Mouse (Mus musculus) hindbrain, embryonic 12.5 days (tissue): ENCODE data around the gene Cd200r1. TPM values are rescaled to one million over a fixed set of nuclear protein-coding genes. Genes with fewer than 3 reads are reported as not detected.

ENCODE experiments used
- ATAC-seq: fragments of 200-750 bp; cut with Nextera tagmentation; 2 replicates; pipeline ENCODE4 v1.8.0; 2017; ENCODE audit warnings: moderate TSS enrichment; ENCODE audit not compliant: low FRiP score
- H3K27ac ChIP-seq: fragments of 300-500 bp; sonication (generic); 2 replicates; pipeline ENCODE4 v1.5.1; 2016; ENCODE audit warnings: mild to moderate bottlenecking
- H3K27me3 ChIP-seq: fragments of 300-500 bp; sonication (generic); 2 replicates; pipeline ENCODE4 v1.6.1; 2016; ENCODE audit warnings: mild to moderate bottlenecking
- H3K36me3 ChIP-seq: fragments of 300-500 bp; sonication (generic); 2 replicates; pipeline ENCODE4 v1.6.1; 2016; ENCODE audit warnings: mild to moderate bottlenecking
- H3K4me1 ChIP-seq: fragments of 300-500 bp; sonication (generic); 2 replicates; pipeline ENCODE4 v1.6.1; 2016
- H3K4me2 ChIP-seq: fragments of 300-500 bp; sonication (generic); replicated peaks from 2 replicates; pipeline ENCODE4 v1.6.1; 2016; ENCODE audit warnings: mild to moderate bottlenecking
- H3K4me3 ChIP-seq: fragments of 300-500 bp; sonication (generic); 2 replicates; pipeline ENCODE4 v1.5.1; 2016; ENCODE audit warnings: mild to moderate bottlenecking
- H3K9ac ChIP-seq: fragments of 300-500 bp; sonication (generic); 2 replicates; pipeline ENCODE4 v1.6.1; 2016; ENCODE audit warnings: mild to moderate bottlenecking, moderate library complexity
- H3K9me3 ChIP-seq: fragments of 300-500 bp; sonication (generic); replicated peaks from 2 replicates; pipeline ENCODE4 v1.6.1; 2016; ENCODE audit warnings: mild to moderate bottlenecking
- WGBS: fragments of 180-500 bp; shearing (Covaris S2); methylation state at CpG from one replicate; pipeline ENCODE4 v1.1.7; 2016; 5-methylcytosine and 5-hydroxymethylcytosine counted together
- polyA plus RNA-seq: library from polyadenylated mRNA; unstranded; fragments of >200 nt; fragmentation: Nextera tagmentation; extraction: Ambion mirVana; gene quantifications from 2 replicates; pipeline ENCODE4 v1.2.1, GENCODE M21; 2016

Gene Cd200r1
- polyA plus RNA-seq, 1 experiment from 2014 or later: 0.52 TPM

DNA sequence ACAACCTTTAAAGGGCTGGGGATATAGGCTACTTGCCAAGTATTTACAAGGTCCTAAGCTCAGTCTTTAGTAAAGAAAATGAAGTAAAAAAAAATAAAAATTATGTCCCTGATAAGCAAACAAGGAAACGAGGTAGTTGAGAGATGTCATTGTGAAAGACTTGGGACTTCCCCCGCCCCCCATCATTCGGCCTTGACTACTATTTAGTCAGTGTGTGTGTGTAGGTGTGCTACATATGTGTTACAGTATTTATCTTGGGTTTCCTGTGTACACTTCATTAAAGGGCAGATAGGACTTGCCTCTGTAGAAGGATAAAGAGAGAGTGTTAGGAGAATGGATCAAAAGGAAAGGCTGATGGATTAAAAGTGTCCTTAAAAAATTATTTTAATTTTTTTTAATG is 31.5 kb upstream of the Cd200r1 start:
- no peak overlapping the region for H3K4me3 ChIP-seq

GRCm38 (mm10) chr16:44735676-44736075 is 29.9 kb upstream of the Cd200r1 start:
- Histone ChIP-seq H3K4me2 (no peak overlapping the region), H3K4me3 (no peak overlapping the region), H3K9ac (no peak overlapping the region), H3K9me3 (no peaks in the 10 kb centered on the region), H3K4me1 (no peaks in the 10 kb centered on the region), H3K27me3 (no peaks in the 10 kb centered on the region), H3K36me3 (peaks cover 81% of the 10 kb centered on the region), H3K27ac (no peak overlapping the region)
- 90% methylated on average over 5 of the region's 5 CpGs for WGBS
- no peak for ATAC-seq

More for the DNA sequence above, 31.5 kb upstream of the Cd200r1 start:
- no peak for ATAC-seq
- Histone ChIP-seq H3K27ac (no peak overlapping the region), H3K9me3 (no peaks in the 10 kb centered on the region), H3K27me3 (no peaks in the 10 kb centered on the region), H3K9ac (no peak overlapping the region), H3K36me3 (peaks cover 81% of the 10 kb centered on the region), H3K4me1 (no peaks in the 10 kb centered on the region), H3K4me2 (no peak overlapping the region)
- WGBS: 88% methylated on average over 3 of the region's 3 CpGs

DNA sequence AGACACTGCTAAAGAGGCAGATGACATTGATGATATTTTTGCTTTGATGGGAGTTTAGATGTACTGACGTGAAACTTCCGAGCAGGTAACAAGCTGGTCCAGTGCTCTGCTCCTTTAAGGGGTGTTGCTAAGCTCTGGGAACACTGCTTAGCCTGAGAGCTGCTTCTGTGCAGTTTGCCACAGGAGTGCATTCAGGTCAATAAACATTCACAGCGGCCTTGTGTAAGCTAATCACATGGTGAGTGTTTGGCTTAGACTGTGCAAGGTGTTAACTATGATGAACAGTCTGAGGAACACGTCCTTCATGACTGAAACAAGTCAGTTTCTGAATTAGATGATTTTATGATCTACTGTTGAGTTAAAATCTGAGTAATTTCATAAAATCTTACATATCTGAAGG is 29.4 kb upstream of the Cd200r1 start:
- Histone ChIP-seq H3K9me3 (no peaks in the 10 kb centered on the region), H3K4me2 (no peak overlapping the region), H3K4me3 (no peak overlapping the region), H3K27me3 (no peaks in the 10 kb centered on the region), H3K9ac (no peak overlapping the region), H3K4me1 (no peaks in the 10 kb centered on the region), H3K36me3 (peaks cover 78% of the 10 kb centered on the region), H3K27ac (no peak overlapping the region)
- ATAC-seq: no peak
- WGBS: 86% methylated on average over 4 of the region's 4 CpGs

GRCm38 (mm10) chr16:44742753-44743152 is 22.8 kb upstream of the Cd200r1 start:
- 93% methylated on average over 1 of the region's 1 CpGs for WGBS
- H3K4me2 ChIP-seq: no peak overlapping the region
- no peak overlapping the region for H3K9ac ChIP-seq
- H3K36me3 ChIP-seq: peaks cover 27% of the 10 kb centered on the region
- no peak overlapping the region for H3K27ac ChIP-seq
- no peaks in the 10 kb centered on the region for H3K9me3 ChIP-seq
- no peak for ATAC-seq
- no peak overlapping the region for H3K4me3 ChIP-seq
- H3K4me1 ChIP-seq: peaks cover 12% of the 10 kb centered on the region
- H3K27me3 ChIP-seq: no peaks in the 10 kb centered on the region

DNA sequence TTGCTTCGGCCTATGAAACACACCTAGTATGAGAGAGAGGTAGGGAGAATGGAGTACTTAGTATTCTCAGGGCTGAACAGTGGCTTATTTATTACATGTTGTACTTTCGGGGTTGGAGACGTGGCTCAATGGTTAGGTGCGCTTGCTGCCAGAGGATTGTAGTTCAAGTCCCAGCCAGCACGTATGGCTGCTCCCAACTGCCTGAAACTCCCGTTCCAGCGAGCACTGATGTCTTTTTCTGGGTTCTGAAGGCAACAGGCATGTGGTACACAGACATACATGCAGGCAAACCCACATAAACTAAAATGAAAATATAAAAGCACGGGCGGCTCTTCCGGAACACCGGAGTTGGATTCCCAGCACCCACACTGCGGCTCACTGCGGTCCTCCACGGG is 20.1 kb upstream of the Cd200r1 start:
- Histone ChIP-seq H3K36me3 (peaks cover 9% of the 10 kb centered on the region), H3K9ac (peak overlapping the region; percentile 88), H3K4me3 (peak overlapping the region; percentile 86), H3K4me1 (peaks cover 12% of the 10 kb centered on the region), H3K27ac (peak overlapping the region; percentile 96), H3K27me3 (no peaks in the 10 kb centered on the region), H3K4me2 (peak overlapping the region; percentile 78), H3K9me3 (no peaks in the 10 kb centered on the region)
- ATAC-seq: 0 out of 2 replicates have a peak, but pooled peaks have one; percentile 53
- 9% methylated on average over 14 of the region's 14 CpGs for WGBS

- Histone ChIP-seq H3K4me1 (peaks cover 12% of the 10 kb centered on the region), H3K4me3 (peak within 1 kb of the TSS; percentile 86), H3K4me2 (peak within 1 kb of the TSS; percentile 78), H3K27ac (peak within 1 kb of the TSS; percentile 96), H3K36me3 (peaks cover 9% of the 10 kb centered on the region), H3K27me3 (no peaks in the 10 kb centered on the region), H3K9ac (peak within 1 kb of the TSS; percentile 88), H3K9me3 (no peaks in the 10 kb centered on the region)
- WGBS: under 1% methylated on average over 47 of the region's 47 CpGs
- ATAC-seq: peak; percentile 96
These were observed 19.5 kb upstream of the Cd200r1 start, which contains the start of gene Gtpbp8 for GRCm38 (mm10) chr16:44745866-44746562. Gene Gtpbp8, minus strand, starts transcription at chr16:44746363.

DNA sequence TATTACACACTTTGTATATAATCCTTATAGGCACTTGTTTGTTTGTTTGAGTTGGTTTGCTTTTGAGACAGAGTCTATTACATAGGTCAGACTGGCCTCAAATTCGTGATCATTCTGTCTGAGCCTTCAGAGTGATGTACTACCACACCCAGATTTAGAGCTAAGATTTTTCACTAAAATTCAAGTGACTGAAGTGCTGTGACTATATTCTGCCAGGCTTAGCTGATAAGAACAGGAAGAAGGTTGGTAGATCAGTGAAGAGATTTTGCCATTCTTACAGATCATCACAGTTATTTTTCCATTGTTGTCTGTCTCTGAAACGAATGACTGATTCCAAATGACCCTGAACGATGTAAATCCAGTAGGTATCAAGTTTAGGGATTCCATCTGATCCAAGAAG is 17.5 kb upstream of the Cd200r1 start:
- Histone ChIP-seq H3K4me3 (no peak overlapping the region), H3K36me3 (no peaks in the 10 kb centered on the region), H3K9me3 (no peaks in the 10 kb centered on the region), H3K4me1 (peaks cover 12% of the 10 kb centered on the region), H3K4me2 (no peak overlapping the region), H3K27me3 (no peaks in the 10 kb centered on the region), H3K9ac (no peak overlapping the region), H3K27ac (no peak overlapping the region)
- 59% methylated on average over 3 of the region's 3 CpGs for WGBS
- ATAC-seq: no peak

DNA sequence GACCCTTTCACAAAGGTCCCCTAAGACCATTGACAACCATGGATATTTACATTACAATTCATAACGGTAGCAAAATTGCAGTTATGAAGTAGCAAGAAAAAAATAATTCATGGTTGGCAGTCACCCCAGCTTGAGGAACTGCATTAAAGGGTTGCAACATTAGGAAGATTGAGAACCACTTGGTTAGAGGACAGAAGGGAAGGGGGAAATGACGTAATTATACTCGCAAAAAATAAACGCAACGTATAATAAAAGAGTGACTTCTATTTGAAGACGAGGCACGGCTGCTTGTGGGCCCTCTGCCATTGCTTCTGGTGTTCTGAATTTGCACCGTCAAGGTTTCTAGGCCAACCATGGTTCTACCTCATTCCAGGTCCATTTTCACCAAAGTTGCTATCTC is 7.8 kb upstream of the Cd200r1 start:
- Histone ChIP-seq H3K4me1 (no peaks in the 10 kb centered on the region), H3K9ac (no peak overlapping the region), H3K4me3 (no peak overlapping the region), H3K9me3 (no peaks in the 10 kb centered on the region), H3K36me3 (no peaks in the 10 kb centered on the region), H3K27me3 (no peaks in the 10 kb centered on the region), H3K27ac (no peak overlapping the region), H3K4me2 (no peak overlapping the region)
- 91% methylated on average over 8 of the region's 8 CpGs for WGBS
- no peak for ATAC-seq

- H3K9ac ChIP-seq: no peak overlapping the region
- no peak overlapping the region for H3K4me3 ChIP-seq
- no peak overlapping the region for H3K4me2 ChIP-seq
- no peaks in the 10 kb centered on the region for H3K27me3 ChIP-seq
- no peaks in the 10 kb centered on the region for H3K4me1 ChIP-seq
- H3K27ac ChIP-seq: no peak overlapping the region
- H3K36me3 ChIP-seq: no peaks in the 10 kb centered on the region
- no peak for ATAC-seq
- no peaks in the 10 kb centered on the region for H3K9me3 ChIP-seq
- WGBS: 60% methylated on average over 1 of the region's 1 CpGs
These were observed 3.7 kb upstream of the Cd200r1 start for GRCm38 (mm10) chr16:44761811-44762210.

- H3K9me3 ChIP-seq: no peaks in the 10 kb centered on the region
- no peak overlapping the region for H3K4me3 ChIP-seq
- no peaks in the 10 kb centered on the region for H3K36me3 ChIP-seq
- no peaks in the 10 kb centered on the region for H3K27me3 ChIP-seq
- WGBS: 88% methylated on average over 9 of the region's 9 CpGs
- no peak overlapping the region for H3K4me2 ChIP-seq
- H3K9ac ChIP-seq: no peak overlapping the region
- no peak for ATAC-seq
- no peaks in the 10 kb centered on the region for H3K4me1 ChIP-seq
- no peak overlapping the region for H3K27ac ChIP-seq
These were observed 870 bp downstream of the Cd200r1 start for GRCm38 (mm10) chr16:44766320-44766892.

DNA sequence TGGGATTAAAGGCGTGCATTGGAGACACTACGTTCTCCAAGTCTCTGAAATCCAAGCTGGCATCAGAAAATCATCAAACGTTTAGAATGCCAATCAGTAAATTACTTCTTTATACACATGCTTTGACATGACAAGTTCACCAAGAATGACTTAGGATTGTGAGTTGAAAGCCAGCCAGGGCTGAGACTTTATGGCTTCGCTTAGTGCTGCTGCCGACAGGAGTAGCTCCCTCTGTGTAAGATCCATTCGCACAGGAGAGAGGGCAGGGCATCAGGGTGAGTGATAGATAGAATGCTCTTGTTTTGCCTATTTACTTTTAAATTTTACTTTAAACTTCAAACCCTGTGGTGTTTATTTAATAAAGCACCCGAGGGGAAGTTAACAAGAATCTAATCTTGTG is 2.0 kb downstream of the Cd200r1 start:
- 91% methylated on average over 7 of the region's 7 CpGs for WGBS
- Histone ChIP-seq H3K27me3 (no peaks in the 10 kb centered on the region), H3K9ac (no peak overlapping the region), H3K4me2 (no peak overlapping the region), H3K4me1 (no peaks in the 10 kb centered on the region), H3K9me3 (no peaks in the 10 kb centered on the region), H3K4me3 (no peak overlapping the region), H3K27ac (no peak overlapping the region), H3K36me3 (no peaks in the 10 kb centered on the region)
- no peak for ATAC-seq

GRCm38 (mm10) chr16:44767967-44768366 is 2.4 kb downstream of the Cd200r1 start:
- H3K36me3 ChIP-seq: no peaks in the 10 kb centered on the region
- no peak overlapping the region for H3K27ac ChIP-seq
- 63% methylated on average over 2 of the region's 2 CpGs for WGBS
- H3K4me3 ChIP-seq: no peak overlapping the region
- ATAC-seq: no peak
- H3K4me1 ChIP-seq: no peaks in the 10 kb centered on the region
- no peak overlapping the region for H3K4me2 ChIP-seq
- H3K27me3 ChIP-seq: no peaks in the 10 kb centered on the region
- no peaks in the 10 kb centered on the region for H3K9me3 ChIP-seq
- H3K9ac ChIP-seq: no peak overlapping the region

- ATAC-seq: no peak
These were observed 7.0 kb downstream of the Cd200r1 start for GRCm38 (mm10) chr16:44772577-44772976.

More at GRCm38 (mm10) chr16:44772577-44772976, 7.0 kb downstream of the Cd200r1 start:
- no peaks in the 10 kb centered on the region for H3K36me3 ChIP-seq
- no peaks in the 10 kb centered on the region for H3K9me3 ChIP-seq
- H3K4me2 ChIP-seq: no peak overlapping the region
- no peak overlapping the region for H3K9ac ChIP-seq
- H3K4me3 ChIP-seq: no peak overlapping the region
- 80% methylated on average over 6 of the region's 6 CpGs for WGBS
- H3K27me3 ChIP-seq: no peaks in the 10 kb centered on the region
- no peak overlapping the region for H3K27ac ChIP-seq
- H3K4me1 ChIP-seq: no peaks in the 10 kb centered on the region
